Mouse (Mus musculus) hindbrain, embryonic 13.5 days (tissue): Measurements from ENCODE around the gene Tesk1. TPM values are rescaled to one million over a fixed set of nuclear protein-coding genes. Genes with fewer than 3 reads are reported as not detected.
A peak's percentile ranks its signal among the peaks of the same experiment; 100 is the strongest.

Source experiments
- ATAC-seq: fragments of 200-750 bp; cut with Nextera tagmentation; 2 replicates; pipeline ENCODE4 v1.8.0; 2017; ENCODE audit warnings: moderate TSS enrichment; ENCODE audit not compliant: low FRiP score
- H3K27ac ChIP-seq: fragments of 300-500 bp; sonication (generic); 2 replicates; pipeline ENCODE4 v1.5.1; 2015; ENCODE audit warnings: inconsistent platforms, mild to moderate bottlenecking, moderate library complexity
- H3K27me3 ChIP-seq: fragments of 300-500 bp; sonication (generic); 2 replicates; pipeline ENCODE4 v1.6.1; 2015; ENCODE audit warnings: mild to moderate bottlenecking, inconsistent platforms
- H3K36me3 ChIP-seq: fragments of 300-500 bp; sonication (generic); 2 replicates; pipeline ENCODE4 v1.6.1; 2015; ENCODE audit warnings: mild to moderate bottlenecking, inconsistent platforms
- H3K4me1 ChIP-seq: fragments of 300-500 bp; sonication (generic); replicated peaks from 2 replicates; pipeline ENCODE4 v1.6.1; 2015; ENCODE audit warnings: inconsistent platforms
- H3K4me2 ChIP-seq: fragments of 300-500 bp; sonication (generic); 2 replicates; pipeline ENCODE4 v1.6.1; 2015; ENCODE audit warnings: inconsistent platforms, mild to moderate bottlenecking, moderate library complexity
- H3K4me3 ChIP-seq: fragments of 300-500 bp; sonication (generic); 2 replicates; pipeline ENCODE4 v1.5.1; 2015; ENCODE audit warnings: mild to moderate bottlenecking, inconsistent platforms
- H3K9ac ChIP-seq: fragments of 300-500 bp; sonication (generic); 2 replicates; pipeline ENCODE4 v1.6.1; 2015; ENCODE audit warnings: mild to moderate bottlenecking, inconsistent platforms
- H3K9me3 ChIP-seq: fragments of 300-500 bp; sonication (generic); 2 replicates; pipeline ENCODE4 v1.6.1; 2016; ENCODE audit warnings: inconsistent platforms
- WGBS: fragments of 180-500 bp; shearing (Covaris S2); methylation state at CpG from one replicate; pipeline ENCODE4 v1.1.7; 2015; 5-methylcytosine and 5-hydroxymethylcytosine counted together
- polyA plus RNA-seq: library from polyadenylated mRNA; unstranded; fragments of >200 nt; fragmentation: Nextera tagmentation; extraction: Ambion mirVana; gene quantifications from 2 replicates; pipeline ENCODE4 v1.2.1, GENCODE M21; 2015

Gene Tesk1
- polyA plus RNA-seq, 1 experiment from 2014 or later: 9.7 TPM

- Histone ChIP-seq H3K4me1 (no peaks in the 10 kb centered on the region), H3K9me3 (no peaks in the 10 kb centered on the region), H3K4me3 (no peak overlapping the region), H3K27me3 (no peaks in the 10 kb centered on the region), H3K36me3 (no peaks in the 10 kb centered on the region), H3K27ac (no peak overlapping the region), H3K9ac (no peak overlapping the region), H3K4me2 (no peak overlapping the region)
- ATAC-seq: no peak
- WGBS: 90% methylated on average over 7 of the region's 7 CpGs
Measured at GRCm38 (mm10) chr4:43466872-43467271, 25.1 kb downstream of the Tesk1 start.

GRCm38 (mm10) chr4:43470301-43470700 is 28.6 kb downstream of the Tesk1 start:
- no peak overlapping the region for H3K4me2 ChIP-seq
- no peaks in the 10 kb centered on the region for H3K27me3 ChIP-seq
- H3K4me1 ChIP-seq: no peaks in the 10 kb centered on the region
- H3K9ac ChIP-seq: no peak overlapping the region
- H3K4me3 ChIP-seq: no peak overlapping the region
- 93% methylated on average over 10 of the region's 10 CpGs for WGBS
- no peak overlapping the region for H3K27ac ChIP-seq
- ATAC-seq: no peak
- no peaks in the 10 kb centered on the region for H3K9me3 ChIP-seq
- no peaks in the 10 kb centered on the region for H3K36me3 ChIP-seq

GRCm38 (mm10) chr4:43473636-43474035 is 31.9 kb downstream of the Tesk1 start:
- WGBS: 79% methylated on average over 1 of the region's 1 CpGs
- Histone ChIP-seq H3K27ac (no peak overlapping the region), H3K9ac (no peak overlapping the region), H3K4me1 (peaks cover 4% of the 10 kb centered on the region; the same call in 1 of the 2 replicates), H3K4me3 (no peak overlapping the region), H3K36me3 (no peaks in the 10 kb centered on the region), H3K9me3 (no peaks in the 10 kb centered on the region), H3K4me2 (no peak overlapping the region), H3K27me3 (no peaks in the 10 kb centered on the region)
- ATAC-seq: no peak

GRCm38 (mm10) chr4:43476604-43477003 is 34.9 kb downstream of the Tesk1 start:
- no peak overlapping the region for H3K9ac ChIP-seq
- WGBS: 90% methylated on average over 6 of the region's 6 CpGs

GRCm38 (mm10) chr4:43477857-43478533 is 36.3 kb downstream of the Tesk1 start:
- peaks cover 4% of the 10 kb centered on the region; the same call in 1 of the 2 replicates for H3K4me1 ChIP-seq
- peak overlapping the region; percentile 63 for H3K9ac ChIP-seq
- H3K4me3 ChIP-seq: peak overlapping the region; percentile 34
- 18% methylated on average over 11 of the region's 11 CpGs for WGBS
- peak overlapping the region; percentile 47 for H3K4me2 ChIP-seq
- H3K9me3 ChIP-seq: no peaks in the 10 kb centered on the region
- no peaks in the 10 kb centered on the region for H3K27me3 ChIP-seq
- no peak overlapping the region for H3K27ac ChIP-seq
- ATAC-seq: peak; percentile 92
- no peaks in the 10 kb centered on the region for H3K36me3 ChIP-seq

More at GRCm38 (mm10) chr4:43476604-43477003, 34.9 kb downstream of the Tesk1 start:
- ATAC-seq: no peak
- no peaks in the 10 kb centered on the region for H3K27me3 ChIP-seq
- H3K36me3 ChIP-seq: no peaks in the 10 kb centered on the region
- H3K9me3 ChIP-seq: no peaks in the 10 kb centered on the region
- peaks cover 4% of the 10 kb centered on the region; the same call in 1 of the 2 replicates for H3K4me1 ChIP-seq
- H3K27ac ChIP-seq: no peak overlapping the region
- H3K4me3 ChIP-seq: no peak overlapping the region
- no peak overlapping the region for H3K4me2 ChIP-seq

- peak overlapping the region; percentile 63 for H3K9ac ChIP-seq
- peak overlapping the region; percentile 34 for H3K4me3 ChIP-seq
- no peak overlapping the region for H3K27ac ChIP-seq
- 57% methylated on average over 8 of the region's 8 CpGs for WGBS
- ATAC-seq: peak; percentile 54
- no peaks in the 10 kb centered on the region for H3K36me3 ChIP-seq
- H3K4me1 ChIP-seq: peaks cover 4% of the 10 kb centered on the region; the same call in 1 of the 2 replicates
- H3K9me3 ChIP-seq: no peaks in the 10 kb centered on the region
- H3K4me2 ChIP-seq: peak overlapping the region; percentile 47
- 0 out of 2 replicates have a peak, but pooled peaks cover 4% of the 10 kb centered on the region for H3K27me3 ChIP-seq
Measured at GRCm38 (mm10) chr4:43478534-43478858, 36.8 kb downstream of the Tesk1 start.

- no peak overlapping the region for H3K27ac ChIP-seq
- no peak overlapping the region for H3K4me2 ChIP-seq
- H3K36me3 ChIP-seq: no peaks in the 10 kb centered on the region
- no peak overlapping the region; the same call in 1 of the 2 replicates for H3K9ac ChIP-seq
- H3K27me3 ChIP-seq: 0 out of 2 replicates have a peak, but pooled peaks cover 5% of the 10 kb centered on the region
- H3K9me3 ChIP-seq: no peaks in the 10 kb centered on the region
- WGBS: 47% methylated on average over 24 of the region's 24 CpGs
- no peak for ATAC-seq
- peaks cover 4% of the 10 kb centered on the region; the same call in 1 of the 2 replicates for H3K4me1 ChIP-seq
- no peak overlapping the region for H3K4me3 ChIP-seq
Measured at GRCm38 (mm10) chr4:43478906-43479832, 37.4 kb downstream of the Tesk1 start.

- Histone ChIP-seq H3K9ac (no peak overlapping the region), H3K4me3 (no peak overlapping the region), H3K27ac (no peak overlapping the region), H3K27me3 (0 out of 2 replicates have a peak, but pooled peaks cover 5% of the 10 kb centered on the region), H3K9me3 (no peaks in the 10 kb centered on the region), H3K4me1 (peaks cover 4% of the 10 kb centered on the region; the same call in 1 of the 2 replicates), H3K4me2 (no peak overlapping the region), H3K36me3 (no peaks in the 10 kb centered on the region)
- no peak for ATAC-seq
- WGBS: 92% methylated on average over 5 of the region's 5 CpGs
Measured at GRCm38 (mm10) chr4:43480985-43481384, 39.2 kb downstream of the Tesk1 start.

- ATAC-seq: no peak
- Histone ChIP-seq H3K4me3 (no peak overlapping the region), H3K4me1 (peaks cover 4% of the 10 kb centered on the region; the same call in 1 of the 2 replicates), H3K9ac (no peak overlapping the region), H3K36me3 (no peaks in the 10 kb centered on the region), H3K27me3 (0 out of 2 replicates have a peak, but pooled peaks cover 5% of the 10 kb centered on the region), H3K9me3 (no peaks in the 10 kb centered on the region), H3K27ac (no peak overlapping the region), H3K4me2 (no peak overlapping the region)
- WGBS: 71% methylated on average over 7 of the region's 7 CpGs
Measured at GRCm38 (mm10) chr4:43481894-43482456, 40.2 kb downstream of the Tesk1 start.

- no peak overlapping the region for H3K4me3 ChIP-seq
- 79% methylated on average over 10 of the region's 10 CpGs for WGBS
- ATAC-seq: no peak
Measured at GRCm38 (mm10) chr4:43482591-43482990, 40.9 kb downstream of the Tesk1 start.

GRCm38 (mm10) chr4:43483535-43484091 is 41.9 kb downstream of the Tesk1 start, which contains the start of gene Sit1:
Gene Sit1 (minus strand): TSS chr4:43483734.
- Histone ChIP-seq H3K9ac (no peak within 1 kb of the TSS), H3K27me3 (0 out of 2 replicates have a peak, but pooled peaks cover 5% of the 10 kb centered on the region), H3K4me1 (no peaks in the 10 kb centered on the region), H3K36me3 (no peaks in the 10 kb centered on the region), H3K27ac (no peak within 1 kb of the TSS), H3K4me3 (no peak within 1 kb of the TSS), H3K4me2 (no peak within 1 kb of the TSS), H3K9me3 (no peaks in the 10 kb centered on the region)
- 62% methylated on average over 12 of the region's 12 CpGs for WGBS
- no peak for ATAC-seq

More at GRCm38 (mm10) chr4:43482591-43482990, 40.9 kb downstream of the Tesk1 start:
- no peaks in the 10 kb centered on the region for H3K9me3 ChIP-seq
- H3K9ac ChIP-seq: no peak overlapping the region
- H3K36me3 ChIP-seq: no peaks in the 10 kb centered on the region
- 0 out of 2 replicates have a peak, but pooled peaks cover 5% of the 10 kb centered on the region for H3K27me3 ChIP-seq
- no peak overlapping the region for H3K27ac ChIP-seq
- H3K4me1 ChIP-seq: peaks cover 4% of the 10 kb centered on the region; the same call in 1 of the 2 replicates
- no peak overlapping the region for H3K4me2 ChIP-seq
